Mouse (Mus musculus) lung, postnatal 0 days (tissue): ENCODE measurements around the gene Lrrk1. TPM values are rescaled to one million over a fixed set of nuclear protein-coding genes. Genes with fewer than 3 reads are reported as not detected.
A peak's percentile ranks its signal among the peaks of the same experiment; 100 is the strongest.

Source experiments
- ATAC-seq: fragments of 200-750 bp; cut with Nextera tagmentation; 2 replicates; pipeline ENCODE4 v1.8.0; 2017; ENCODE audit warnings: moderate library complexity
- DNase-seq: peaks from one replicate; pipeline ENCODE4 v3.0.0-alpha.2; 2016; ENCODE audit warnings: low spot score
- H3K27ac ChIP-seq: fragments of 300-500 bp; sonication (generic); 2 replicates; pipeline ENCODE4 v1.5.1; 2014; ENCODE audit warnings: antibody characterized with exemption, mild to moderate bottlenecking, low read length, mixed read lengths
- H3K27me3 ChIP-seq: fragments of 300-500 bp; sonication (generic); replicated peaks from 2 replicates; pipeline ENCODE4 v1.6.1; 2014; ENCODE audit warnings: low read length, mixed read lengths; ENCODE audit not compliant: insufficient read depth
- H3K36me3 ChIP-seq: fragments of 300-500 bp; sonication (generic); 2 replicates; pipeline ENCODE4 v1.6.1; 2014; ENCODE audit warnings: low read length, mixed read lengths; ENCODE audit not compliant: insufficient read depth
- H3K4me1 ChIP-seq: fragments of 300-500 bp; sonication (generic); 2 replicates; pipeline ENCODE4 v1.6.1; 2014; ENCODE audit warnings: antibody characterized with exemption, low read depth, low read length, mixed read lengths; ENCODE audit not compliant: insufficient read depth
- H3K4me2 ChIP-seq: fragments of 300-500 bp; sonication (generic); replicated peaks from 2 replicates; pipeline ENCODE4 v1.6.1; 2014; ENCODE audit warnings: low read depth, mild to moderate bottlenecking, low read length, moderate library complexity, mixed read lengths
- H3K4me3 ChIP-seq: fragments of 300-500 bp; sonication (generic); 2 replicates; pipeline ENCODE4 v1.5.1; 2014; ENCODE audit warnings: low read depth, low read length
- H3K9ac ChIP-seq: fragments of 300-500 bp; sonication (generic); replicated peaks from 2 replicates; pipeline ENCODE4 v1.6.1; 2014; ENCODE audit warnings: low read depth, mild to moderate bottlenecking
- H3K9me3 ChIP-seq: fragments of 300-500 bp; sonication (generic); 2 replicates; pipeline ENCODE4 v1.6.1; 2016; ENCODE audit warnings: low read length, mixed read lengths
- CTCF ChIP-seq: IDR thresholded peaks from 2 replicates; pipeline ENCODE4 v1.5.1; 2016; ENCODE audit warnings: antibody characterized with exemption, mild to moderate bottlenecking
- EP300 ChIP-seq: IDR thresholded peaks from 2 replicates; pipeline ENCODE4 v1.6.1; 2016; ENCODE audit warnings: antibody characterized with exemption, mild to moderate bottlenecking, control low read depth
- WGBS: fragments of 180-500 bp; shearing (Covaris S2); extraction: QIAGEN DNeasy Blood & Tissue Kit; methylation state at CpG from one replicate; pipeline ENCODE4 v1.1.7; 2014; 5-methylcytosine and 5-hydroxymethylcytosine counted together
- polyA plus RNA-seq: library from polyadenylated mRNA; unstranded; fragments of >200 nt; fragmentation: Nextera tagmentation; extraction: Ambion mirVana; gene quantifications from 2 replicates; pipeline ENCODE4 v1.2.1, GENCODE M21; 2015

The Lrrk1 gene
- polyA plus RNA-seq, 1 experiment from 2014 or later = 20.5 TPM

GRCm38 (mm10) chr7:66327516-66327915, 60.6 kb downstream of the Lrrk1 start:
- no peak overlapping the region for H3K4me3 ChIP-seq
- 90% methylated on average over 2 of the region's 2 CpGs for WGBS

GRCm38 (mm10) chr7:66325419-66326053, 62.6 kb downstream of the Lrrk1 start:
- H3K27ac ChIP-seq = no peak overlapping the region
- H3K4me3 ChIP-seq = no peak overlapping the region
- no peaks in the 10 kb centered on the region for H3K27me3 ChIP-seq
- peak; percentile 81 for DNase-seq
- TF ChIP-seq CTCF = no peak
- TF ChIP-seq EP300 = 0 out of 2 replicates have a peak, but pooled peaks have one; percentile 22
- no peaks in the 10 kb centered on the region for H3K4me1 ChIP-seq
- H3K4me2 ChIP-seq = no peak overlapping the region
- ATAC-seq = peak; percentile 83
- H3K9ac ChIP-seq = no peak overlapping the region
- WGBS = 48% methylated on average over 3 of the region's 3 CpGs
- no peaks in the 10 kb centered on the region for H3K9me3 ChIP-seq
- no peaks in the 10 kb centered on the region for H3K36me3 ChIP-seq

More at GRCm38 (mm10) chr7:66327516-66327915, 60.6 kb downstream of the Lrrk1 start:
- no peaks in the 10 kb centered on the region for H3K27me3 ChIP-seq
- no peaks in the 10 kb centered on the region for H3K9me3 ChIP-seq
- no peak overlapping the region for H3K27ac ChIP-seq
- H3K4me1 ChIP-seq = no peaks in the 10 kb centered on the region
- H3K4me2 ChIP-seq = no peak overlapping the region
- H3K9ac ChIP-seq = no peak overlapping the region
- DNase-seq (no peak), ATAC-seq (no peak)
- TF ChIP-seq CTCF (no peak), EP300 (no peak)
- H3K36me3 ChIP-seq = no peaks in the 10 kb centered on the region

GRCm38 (mm10) chr7:66323252-66324015, 64.7 kb downstream of the Lrrk1 start:
- WGBS = 62% methylated on average over 9 of the region's 9 CpGs
- H3K27ac ChIP-seq = peak overlapping the region; percentile 52
- no peak for TF ChIP-seq EP300
- TF ChIP-seq CTCF = no peak

GRCm38 (mm10) chr7:66320996-66321395, 67.2 kb downstream of the Lrrk1 start:
- Histone ChIP-seq H3K9me3 (no peaks in the 10 kb centered on the region), H3K4me1 (no peaks in the 10 kb centered on the region), H3K4me3 (no peak overlapping the region), H3K9ac (no peak overlapping the region), H3K4me2 (no peak overlapping the region), H3K27ac (no peak overlapping the region), H3K36me3 (0 out of 2 replicates have a peak, but pooled peaks cover under 1% of the 10 kb centered on the region), H3K27me3 (no peaks in the 10 kb centered on the region)
- no peak for TF ChIP-seq EP300
- no peak for TF ChIP-seq CTCF
- ATAC-seq = no peak
- DNase-seq = peak; percentile 56
- 49% methylated on average over 5 of the region's 5 CpGs for WGBS

More at GRCm38 (mm10) chr7:66323252-66324015, 64.7 kb downstream of the Lrrk1 start:
- Histone ChIP-seq H3K4me3 (no peak overlapping the region), H3K4me1 (no peaks in the 10 kb centered on the region), H3K27me3 (no peaks in the 10 kb centered on the region), H3K9me3 (no peaks in the 10 kb centered on the region), H3K4me2 (no peak overlapping the region), H3K36me3 (no peaks in the 10 kb centered on the region), H3K9ac (no peak overlapping the region)
- ATAC-seq = peak; percentile 43
- DNase-seq = peak; percentile 60

GRCm38 (mm10) chr7:66318147-66318546, 70.0 kb downstream of the Lrrk1 start:
- Histone ChIP-seq H3K27me3 (no peaks in the 10 kb centered on the region), H3K4me3 (no peak overlapping the region), H3K9me3 (no peaks in the 10 kb centered on the region), H3K4me2 (no peak overlapping the region), H3K4me1 (no peaks in the 10 kb centered on the region), H3K9ac (no peak overlapping the region), H3K36me3 (0 out of 2 replicates have a peak, but pooled peaks cover 3% of the 10 kb centered on the region), H3K27ac (peak overlapping the region; percentile 54; the same call in 1 of the 2 replicates)
- WGBS = 49% methylated on average over 6 of the region's 6 CpGs
- peak; percentile 81 for DNase-seq
- TF ChIP-seq EP300 (peak; percentile 93), CTCF (no peak)
- ATAC-seq = peak; percentile 50
